18 mouse cellular contexts compared by ENCODE assay signal in the genomic region with DNA sequence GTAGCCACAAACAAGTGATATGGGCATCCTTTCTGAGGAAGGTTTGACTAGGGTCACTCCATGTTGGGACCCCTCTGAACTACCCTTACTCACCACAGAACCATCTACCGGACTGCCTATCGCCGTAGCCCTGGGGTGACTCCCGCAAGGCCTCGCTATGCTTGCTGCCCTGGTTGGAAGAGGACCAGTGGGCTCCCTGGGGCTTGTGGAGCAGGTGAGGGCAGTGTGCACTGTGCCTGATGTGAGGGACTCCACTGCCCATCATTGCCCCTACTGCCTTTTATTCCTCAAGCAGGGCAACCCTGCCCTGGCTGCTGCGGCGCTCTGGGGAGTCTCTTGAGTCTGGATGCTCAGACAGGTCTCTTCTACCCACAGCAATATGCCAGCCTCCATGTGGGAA. TPM values are rescaled to one million over a fixed set of nuclear protein-coding genes. Genes with fewer than 3 reads are reported as not detected.
DNase-seq lines count a peak whose midpoint lies in the region; ATAC-seq lines count a peak whose summit lies in the region.
"Had no signal": no experiment of that assay in that cellular context is flagged by ENCODE, and none has a peak within 500 bp of the region (broad histone marks: within the 10 kb centered on the region; RNA-seq: fewer than 3 reads in every experiment).

No protein-coding gene starts in this region.

- H3K27ac ChIP-seq in heart, embryonic 11.5 days (ENCODE audit: low read depth, low read length) = no peak overlapping the region; the same call in 1 of the 2 replicates
- H3K27ac ChIP-seq in kidney, embryonic 14.5 days (ENCODE audit: low read depth, low read length) = no peak overlapping the region

- no peak overlapping the region; the same call in 1 of the 2 replicates for H3K4me2 ChIP-seq in heart, embryonic 11.5 days
- no peak overlapping the region; the same call in 1 of the 2 replicates for H3K4me2 ChIP-seq in kidney, embryonic 14.5 days (replicated peaks; ENCODE audit: low read depth, low read length)
- H3K4me2 ChIP-seq: midbrain, embryonic 11.5 days had no signal

- no peaks in the 10 kb centered on the region for H3K9me3 ChIP-seq in heart, embryonic 11.5 days (replicated peaks; ENCODE audit: control insufficient read depth, low read length)
- no peaks in the 10 kb centered on the region for H3K9me3 ChIP-seq in kidney, embryonic 14.5 days (ENCODE audit: control insufficient read depth, low read length)
- H3K9me3 ChIP-seq in megakaryocyte, embryonic 14.5 days = no peaks in the 10 kb centered on the region

- peaks cover 5% of the 10 kb centered on the region for H3K36me3 ChIP-seq in heart, embryonic 11.5 days (ENCODE audit: control insufficient read depth, insufficient read depth, low read length)
- peaks cover 32% of the 10 kb centered on the region for H3K36me3 ChIP-seq in kidney, embryonic 14.5 days (ENCODE audit: control insufficient read depth, insufficient read depth, low read length)
- peaks cover 80% of the 10 kb centered on the region for H3K36me3 ChIP-seq in megakaryocyte, embryonic 14.5 days (replicated peaks; ENCODE audit: low read length)

- no peaks in the 10 kb centered on the region for H3K27me3 ChIP-seq in heart, embryonic 11.5 days (ENCODE audit: control insufficient read depth, insufficient read depth, low read length)
- no peaks in the 10 kb centered on the region for H3K27me3 ChIP-seq in kidney, embryonic 14.5 days (ENCODE audit: control insufficient read depth, insufficient read depth, low read length)
- peaks cover 9% of the 10 kb centered on the region for H3K27me3 ChIP-seq in megakaryocyte, embryonic 14.5 days (replicated peaks)

- DNase-seq in heart, adult 9 months (ENCODE audit: low spot score in 2 of 2) = no peak
- DNase-seq in kidney, postnatal 36 days = no peak
- DNase-seq in c-Kit-positive CD71-positive TER-119-positive erythroid progenitor cells, embryonic 14.5 days (ENCODE audit: low spot score) = no peak
- no peak for DNase-seq in spleen, postnatal 10 days (ENCODE audit: low spot score in 2 of 2)
- DNase-seq: cerebellum, postnatal 25 days; gastrocnemius, postnatal 14 days; retina, postnatal 1 day had no signal

- ATAC-seq in heart, embryonic 11.5 days (replicated peaks; ENCODE audit: insufficient number of reproducible peaks, low FRiP score, low TSS enrichment) = no peak
- no peak for ATAC-seq in kidney, embryonic 14.5 days (ENCODE audit: low FRiP score, low TSS enrichment)
- no peak for ATAC-seq in megakaryocyte, adult 5-6 weeks (ENCODE audit: poor library complexity, severe bottlenecking)
- ATAC-seq: activated CD4-positive, CD25-positive, alpha-beta regulatory T cell, adult 4 months; forebrain, embryonic 16.5 days had no signal

- WGBS in heart, embryonic 11.5 days (ENCODE audit: insufficient replicate concordance) = 90% methylated on average over 7 of the region's 7 CpGs
- 92% methylated on average over 7 of the region's 7 CpGs for WGBS in kidney, embryonic 14.5 days

- H3K4me3 ChIP-seq in heart, embryonic 11.5 days (ENCODE audit: low read depth, low read length) = no peak overlapping the region
- H3K4me3 ChIP-seq in kidney, embryonic 14.5 days (ENCODE audit: low read length) = peak overlapping the region; percentile 7; the same call in 1 of the 2 replicates
- peak overlapping the region; percentile 11 for H3K4me3 ChIP-seq in megakaryocyte, embryonic 14.5 days (replicated peaks)

- peaks cover 25% of the 10 kb centered on the region for H3K4me1 ChIP-seq in heart, embryonic 11.5 days (ENCODE audit: control insufficient read depth, insufficient read depth, low read length)
- peaks cover 20% of the 10 kb centered on the region for H3K4me1 ChIP-seq in kidney, embryonic 14.5 days (ENCODE audit: control insufficient read depth, insufficient read depth, low read length)
- peaks cover 91% of the 10 kb centered on the region for H3K4me1 ChIP-seq in megakaryocyte, embryonic 14.5 days

- 0 out of 2 replicates have a peak overlapping the region, but pooled peaks have one; percentile 30 for H3K9ac ChIP-seq in heart, embryonic 11.5 days (ENCODE audit: low read depth, low read length)
- peak overlapping the region; percentile 28; the same call in 1 of the 2 replicates for H3K9ac ChIP-seq in kidney, embryonic 14.5 days (ENCODE audit: low read depth, low read length)

RNA-seq across cellular contexts. Expression of gene Gm20532, which starts 3.8 kb away (rescaled TPM):
- polyA plus RNA-seq in heart, embryonic 11.5 days (2014; fragmentation: Nextera tagmentation; extraction: Ambion mirVana) = not detected in 2 replicates
- polyA plus RNA-seq in kidney, embryonic 14.5 days (2014; fragmentation: Nextera tagmentation; extraction: Ambion mirVana) = not detected in 2 replicates
- polyA plus RNA-seq in megakaryocyte, embryonic 14.5 days (2012; ENCODE audit: insufficient read depth, low replicate concordance) = not detected in 2 replicates
- total RNA-seq in megakaryocyte, adult 5-6 weeks (2015) = 0.36 TPM in 1 of 2 replicates, not detected in the other
- total RNA-seq in megakaryocyte, adult 5-6 weeks (2017) = not detected in 2 replicates
- total RNA-seq: gastrocnemius, postnatal 14 days had no signal
- polyA plus RNA-seq: activated CD4-positive, CD25-positive, alpha-beta regulatory T cell, adult 4 months; C2C12; forebrain, embryonic 16.5 days; limb, embryonic 14.5 days; midbrain, embryonic 11.5 days; neural tube, embryonic 11.5 days; thymus, postnatal 0 days had no signal

RNA-seq across cellular contexts. Expression of gene Egfl7, which starts 10.5 kb away (rescaled TPM):
- polyA plus RNA-seq in heart, embryonic 11.5 days (2014; fragmentation: Nextera tagmentation; extraction: Ambion mirVana) = 145 and 157 TPM in 2 replicates
- polyA plus RNA-seq in kidney, embryonic 14.5 days (2014; fragmentation: Nextera tagmentation; extraction: Ambion mirVana) = 172 and 194 TPM in 2 replicates
- polyA plus RNA-seq in megakaryocyte, embryonic 14.5 days (2012; ENCODE audit: insufficient read depth, low replicate concordance) = 19.7 and 90.5 TPM in 2 replicates
- total RNA-seq in megakaryocyte, adult 5-6 weeks (2015) = 1.6 and 3.1 TPM in 2 replicates
- 3.7 and 3.9 TPM in 2 replicates for total RNA-seq in megakaryocyte, adult 5-6 weeks (2017)

RNA-seq across cellular contexts. Expression of gene Agpat2, which starts 13.9 kb away (rescaled TPM):
- polyA plus RNA-seq in heart, embryonic 11.5 days (2014; fragmentation: Nextera tagmentation; extraction: Ambion mirVana) = 15.7 and 20.6 TPM in 2 replicates
- 30.0 and 41.4 TPM in 2 replicates for polyA plus RNA-seq in kidney, embryonic 14.5 days (2014; fragmentation: Nextera tagmentation; extraction: Ambion mirVana)
- polyA plus RNA-seq in megakaryocyte, embryonic 14.5 days (2012; ENCODE audit: insufficient read depth, low replicate concordance) = 34.1 and 41.8 TPM in 2 replicates
- 37.0 and 41.9 TPM in 2 replicates for total RNA-seq in megakaryocyte, adult 5-6 weeks (2015)
- 38.1 and 43.6 TPM in 2 replicates for total RNA-seq in megakaryocyte, adult 5-6 weeks (2017)

RNA-seq across cellular contexts. Expression of gene Fam69b, which starts 38.0 kb away (rescaled TPM):
- polyA plus RNA-seq in heart, embryonic 11.5 days (2014; fragmentation: Nextera tagmentation; extraction: Ambion mirVana) = 13.4 and 14.9 TPM in 2 replicates
- polyA plus RNA-seq in kidney, embryonic 14.5 days (2014; fragmentation: Nextera tagmentation; extraction: Ambion mirVana) = 30.3 and 39.1 TPM in 2 replicates
- 1.2 TPM in 1 of 2 replicates, not detected in the other for polyA plus RNA-seq in megakaryocyte, embryonic 14.5 days (2012; ENCODE audit: insufficient read depth, low replicate concordance)
- 0.33 TPM in 1 of 2 replicates, not detected in the other for total RNA-seq in megakaryocyte, adult 5-6 weeks (2015)
- total RNA-seq in megakaryocyte, adult 5-6 weeks (2017) = 0.11 and 0.33 TPM in 2 replicates
